Mouse (Mus musculus): ENCODE results near the gene Xpot. TPM values are rescaled to one million over a fixed set of nuclear protein-coding genes. Genes with fewer than 3 reads are reported as not detected.

The Xpot gene
- polyA plus RNA-seq, 1 experiment from 2014 or later, result 53.9 TPM

- H3K9ac ChIP-seq (ENCODE audit: low read length), result peak overlapping the region; percentile 96
- H3K4me2 ChIP-seq (ENCODE audit: low read depth, low read length), result peak overlapping the region; percentile 63
- peak; percentile 57 for ATAC-seq (ENCODE audit: insufficient read depth, low FRiP score)
- peaks cover 9% of the 10 kb centered on the region for H3K4me1 ChIP-seq (ENCODE audit: control insufficient read depth, insufficient read depth, low read length)
- H3K27ac ChIP-seq (ENCODE audit: low read length), result peak overlapping the region; percentile 59
- H3K9me3 ChIP-seq (replicated peaks; ENCODE audit: control insufficient read depth, low read length), result no peaks in the 10 kb centered on the region
- H3K4me3 ChIP-seq (replicated peaks; ENCODE audit: low read length), result peak overlapping the region; percentile 86
- peaks cover 7% of the 10 kb centered on the region for H3K36me3 ChIP-seq (ENCODE audit: control insufficient read depth, insufficient read depth, low read length)
- no peaks in the 10 kb centered on the region for H3K27me3 ChIP-seq (ENCODE audit: control insufficient read depth, insufficient read depth, low read length)
- 2% methylated on average over 42 of the region's 48 CpGs for WGBS
Measured at GRCm38 (mm10) chr10:121585791-121586642, 40.1 kb downstream of the Xpot start.

- peaks cover 9% of the 10 kb centered on the region for H3K4me1 ChIP-seq (ENCODE audit: control insufficient read depth, insufficient read depth, low read length)
- no peaks in the 10 kb centered on the region for H3K9me3 ChIP-seq (replicated peaks; ENCODE audit: control insufficient read depth, low read length)
- no peak overlapping the region for H3K27ac ChIP-seq (ENCODE audit: low read length)
- H3K36me3 ChIP-seq (ENCODE audit: control insufficient read depth, insufficient read depth, low read length), result peaks cover 13% of the 10 kb centered on the region
- no peak for ATAC-seq (ENCODE audit: insufficient read depth, low FRiP score)
- H3K9ac ChIP-seq (ENCODE audit: low read length), result no peak overlapping the region; the same call in 1 of the 2 replicates
- H3K4me3 ChIP-seq (replicated peaks; ENCODE audit: low read length), result peak overlapping the region; percentile 86
- WGBS, result 78% methylated on average over 20 of the region's 20 CpGs
- H3K27me3 ChIP-seq (ENCODE audit: control insufficient read depth, insufficient read depth, low read length), result no peaks in the 10 kb centered on the region
- peak overlapping the region; percentile 63 for H3K4me2 ChIP-seq (ENCODE audit: low read depth, low read length)
Measured at GRCm38 (mm10) chr10:121585056-121585790, 40.9 kb downstream of the Xpot start.

GRCm38 (mm10) chr10:121584033-121584432 lies 42.1 kb downstream of the Xpot start:
- H3K9me3 ChIP-seq (replicated peaks; ENCODE audit: control insufficient read depth, low read length), result no peaks in the 10 kb centered on the region
- H3K4me1 ChIP-seq (ENCODE audit: control insufficient read depth, insufficient read depth, low read length), result peaks cover 9% of the 10 kb centered on the region
- H3K4me3 ChIP-seq (replicated peaks; ENCODE audit: low read length), result no peak overlapping the region
- ATAC-seq (ENCODE audit: insufficient read depth, low FRiP score), result no peak
- H3K9ac ChIP-seq (ENCODE audit: low read length), result no peak overlapping the region
- WGBS, result 93% methylated on average over 10 of the region's 10 CpGs
- no peaks in the 10 kb centered on the region for H3K27me3 ChIP-seq (ENCODE audit: control insufficient read depth, insufficient read depth, low read length)
- H3K27ac ChIP-seq (ENCODE audit: low read length), result no peak overlapping the region
- no peak overlapping the region for H3K4me2 ChIP-seq (ENCODE audit: low read depth, low read length)
- H3K36me3 ChIP-seq (ENCODE audit: control insufficient read depth, insufficient read depth, low read length), result peaks cover 13% of the 10 kb centered on the region

- Histone ChIP-seq H3K4me3 (replicated peaks; ENCODE audit: low read length) (no peak overlapping the region), H3K27me3 (ENCODE audit: control insufficient read depth, insufficient read depth, low read length) (no peaks in the 10 kb centered on the region), H3K9me3 (replicated peaks; ENCODE audit: control insufficient read depth, low read length) (no peaks in the 10 kb centered on the region), H3K4me2 (ENCODE audit: low read depth, low read length) (no peak overlapping the region), H3K27ac (ENCODE audit: low read length) (no peak overlapping the region), H3K36me3 (ENCODE audit: control insufficient read depth, insufficient read depth, low read length) (peaks cover 14% of the 10 kb centered on the region), H3K4me1 (ENCODE audit: control insufficient read depth, insufficient read depth, low read length) (peaks cover 9% of the 10 kb centered on the region), H3K9ac (ENCODE audit: low read length) (no peak overlapping the region)
- 89% methylated on average over 12 of the region's 12 CpGs for WGBS
- ATAC-seq (ENCODE audit: insufficient read depth, low FRiP score), result no peak
Measured at GRCm38 (mm10) chr10:121583016-121583415, 43.1 kb downstream of the Xpot start.

GRCm38 (mm10) chr10:121582287-121582686 lies 43.8 kb downstream of the Xpot start:
- H3K9ac ChIP-seq (ENCODE audit: low read length), result no peak overlapping the region
- H3K4me1 ChIP-seq (ENCODE audit: control insufficient read depth, insufficient read depth, low read length), result peaks cover 9% of the 10 kb centered on the region
- WGBS, result 92% methylated on average over 8 of the region's 8 CpGs
- no peak for ATAC-seq (ENCODE audit: insufficient read depth, low FRiP score)
- H3K4me3 ChIP-seq (replicated peaks; ENCODE audit: low read length), result no peak overlapping the region
- no peaks in the 10 kb centered on the region for H3K27me3 ChIP-seq (ENCODE audit: control insufficient read depth, insufficient read depth, low read length)
- H3K9me3 ChIP-seq (replicated peaks; ENCODE audit: control insufficient read depth, low read length), result no peaks in the 10 kb centered on the region
- H3K27ac ChIP-seq (ENCODE audit: low read length), result no peak overlapping the region
- H3K4me2 ChIP-seq (ENCODE audit: low read depth, low read length), result no peak overlapping the region
- peaks cover 17% of the 10 kb centered on the region for H3K36me3 ChIP-seq (ENCODE audit: control insufficient read depth, insufficient read depth, low read length)

GRCm38 (mm10) chr10:121581405-121581804 lies 44.7 kb downstream of the Xpot start:
- H3K4me2 ChIP-seq (ENCODE audit: low read depth, low read length), result no peak overlapping the region
- peaks cover 9% of the 10 kb centered on the region for H3K4me1 ChIP-seq (ENCODE audit: control insufficient read depth, insufficient read depth, low read length)
- WGBS, result 84% methylated on average over 6 of the region's 6 CpGs
- peaks cover 17% of the 10 kb centered on the region for H3K36me3 ChIP-seq (ENCODE audit: control insufficient read depth, insufficient read depth, low read length)
- no peak overlapping the region for H3K9ac ChIP-seq (ENCODE audit: low read length)
- H3K27ac ChIP-seq (ENCODE audit: low read length), result no peak overlapping the region
- no peak for ATAC-seq (ENCODE audit: insufficient read depth, low FRiP score)
- no peak overlapping the region for H3K4me3 ChIP-seq (replicated peaks; ENCODE audit: low read length)
- no peaks in the 10 kb centered on the region for H3K27me3 ChIP-seq (ENCODE audit: control insufficient read depth, insufficient read depth, low read length)
- H3K9me3 ChIP-seq (replicated peaks; ENCODE audit: control insufficient read depth, low read length), result no peaks in the 10 kb centered on the region

- ATAC-seq (ENCODE audit: insufficient read depth, low FRiP score), result no peak
Measured at GRCm38 (mm10) chr10:121580381-121580780, 45.8 kb downstream of the Xpot start.

GRCm38 (mm10) chr10:121576372-121576771 lies 49.8 kb downstream of the Xpot start:
- H3K4me3 ChIP-seq (replicated peaks; ENCODE audit: low read length), result no peak overlapping the region
- no peaks in the 10 kb centered on the region for H3K4me1 ChIP-seq (ENCODE audit: control insufficient read depth, insufficient read depth, low read length)
- no peak overlapping the region for H3K9ac ChIP-seq (ENCODE audit: low read length)
- WGBS, result 80% methylated on average over 9 of the region's 9 CpGs
- peaks cover 17% of the 10 kb centered on the region for H3K36me3 ChIP-seq (ENCODE audit: control insufficient read depth, insufficient read depth, low read length)
- no peak for ATAC-seq (ENCODE audit: insufficient read depth, low FRiP score)
- H3K27me3 ChIP-seq (ENCODE audit: control insufficient read depth, insufficient read depth, low read length), result no peaks in the 10 kb centered on the region
- H3K27ac ChIP-seq (ENCODE audit: low read length), result no peak overlapping the region
- H3K9me3 ChIP-seq (replicated peaks; ENCODE audit: control insufficient read depth, low read length), result no peaks in the 10 kb centered on the region
- H3K4me2 ChIP-seq (ENCODE audit: low read depth, low read length), result no peak overlapping the region

More at GRCm38 (mm10) chr10:121580381-121580780, 45.8 kb downstream of the Xpot start:
- no peak overlapping the region for H3K27ac ChIP-seq (ENCODE audit: low read length)
- no peak overlapping the region for H3K4me3 ChIP-seq (replicated peaks; ENCODE audit: low read length)
- peaks cover 4% of the 10 kb centered on the region for H3K4me1 ChIP-seq (ENCODE audit: control insufficient read depth, insufficient read depth, low read length)
- no peak overlapping the region for H3K4me2 ChIP-seq (ENCODE audit: low read depth, low read length)
- no peaks in the 10 kb centered on the region for H3K27me3 ChIP-seq (ENCODE audit: control insufficient read depth, insufficient read depth, low read length)
- H3K36me3 ChIP-seq (ENCODE audit: control insufficient read depth, insufficient read depth, low read length), result peaks cover 17% of the 10 kb centered on the region
- 95% methylated on average over 5 of the region's 5 CpGs for WGBS
- H3K9ac ChIP-seq (ENCODE audit: low read length), result no peak overlapping the region
- no peaks in the 10 kb centered on the region for H3K9me3 ChIP-seq (replicated peaks; ENCODE audit: control insufficient read depth, low read length)

- H3K36me3 ChIP-seq (ENCODE audit: control insufficient read depth, insufficient read depth, low read length), result peaks cover 27% of the 10 kb centered on the region
- H3K9me3 ChIP-seq (replicated peaks; ENCODE audit: control insufficient read depth, low read length), result no peaks in the 10 kb centered on the region
- no peak overlapping the region for H3K4me3 ChIP-seq (replicated peaks; ENCODE audit: low read length)
- no peak overlapping the region for H3K9ac ChIP-seq (ENCODE audit: low read length)
- H3K4me2 ChIP-seq (ENCODE audit: low read depth, low read length), result no peak overlapping the region
- H3K27ac ChIP-seq (ENCODE audit: low read length), result no peak overlapping the region
- ATAC-seq (ENCODE audit: insufficient read depth, low FRiP score), result no peak
- no peaks in the 10 kb centered on the region for H3K27me3 ChIP-seq (ENCODE audit: control insufficient read depth, insufficient read depth, low read length)
- no peaks in the 10 kb centered on the region for H3K4me1 ChIP-seq (ENCODE audit: control insufficient read depth, insufficient read depth, low read length)
- 96% methylated on average over 22 of the region's 22 CpGs for WGBS
Measured at GRCm38 (mm10) chr10:121571511-121572147, 54.5 kb downstream of the Xpot start.
